Mouse (Mus musculus) kidney, adult 18-20 months (tissue): ENCODE measurements around the gene Pcsk1.

Source experiments
- DNase-seq: peaks from one replicate; pipeline ENCODE4 v3.0.0; 2021

Pcsk1 gene

DNA sequence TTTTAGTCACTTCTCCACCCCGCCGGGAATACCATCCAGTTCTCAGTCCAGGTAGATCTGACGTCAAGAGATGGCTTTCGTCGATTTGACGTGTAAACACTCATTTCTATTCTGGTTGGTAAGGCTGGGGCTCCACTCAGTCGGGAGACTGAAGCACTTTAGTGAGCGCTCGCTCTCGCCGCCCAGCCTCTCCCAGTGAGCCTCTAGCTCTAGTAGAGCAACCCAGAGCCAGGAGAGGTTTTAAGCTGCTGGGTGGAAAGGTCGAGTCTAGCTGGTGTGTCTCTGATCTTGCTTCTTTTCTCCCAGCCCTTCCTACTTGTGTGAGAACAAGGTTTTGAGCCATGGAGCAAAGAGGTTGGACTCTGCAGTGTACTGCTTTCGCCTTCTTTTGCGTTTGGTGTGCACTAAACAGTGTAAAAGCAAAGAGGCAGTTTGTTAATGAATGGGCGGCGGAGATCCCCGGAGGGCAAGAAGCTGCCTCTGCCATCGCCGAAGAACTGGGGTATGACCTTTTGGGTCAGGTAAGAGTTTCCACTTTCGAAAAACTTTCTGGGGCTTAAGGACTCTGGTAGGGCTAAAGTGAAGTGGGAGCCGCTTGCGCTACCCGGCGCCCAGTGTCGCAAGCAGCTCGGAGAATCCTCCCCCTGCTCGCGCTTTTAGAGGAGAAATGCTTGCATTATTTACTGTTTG is at the start of gene Pcsk1:
Pcsk1 (plus strand) TSS at position 106 of the 690 bp plus-strand sequence.
- DNase-seq, result no peak

GRCm38 (mm10) chr13:75058818-75059217 is 30.8 kb upstream of the Pcsk1 start:
- no peak for DNase-seq

- DNase-seq, result no peak
Observed at GRCm38 (mm10) chr13:75063947-75064346, 25.7 kb upstream of the Pcsk1 start.

DNA sequence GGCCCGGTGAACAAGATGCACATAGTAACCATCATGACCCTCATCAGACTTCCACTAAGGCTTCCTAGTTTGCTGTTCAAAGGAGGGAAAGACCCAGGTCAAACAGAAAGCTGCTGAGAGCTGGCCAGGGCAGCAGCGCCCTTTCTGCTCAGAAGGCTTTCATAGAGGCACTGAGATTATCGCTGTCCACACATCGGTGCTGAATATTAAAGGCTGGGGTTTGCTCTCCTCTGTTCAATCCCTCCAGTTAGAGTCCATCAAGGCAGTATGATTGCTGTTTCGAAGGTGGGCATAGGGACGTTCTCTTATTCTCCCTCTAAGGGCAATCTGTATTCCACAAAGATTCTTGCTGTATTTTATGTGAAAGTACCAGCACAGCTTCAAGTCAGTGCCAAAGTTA is 1.0 kb upstream of the Pcsk1 start:
- no peak for DNase-seq

GRCm38 (mm10) chr13:75090411-75090779 is 769 bp downstream of the Pcsk1 start:
- no peak for DNase-seq

GRCm38 (mm10) chr13:75091071-75091470 is 1.4 kb downstream of the Pcsk1 start:
- DNase-seq, result no peak

- DNase-seq, result no peak
Observed at GRCm38 (mm10) chr13:75095487-75095886, 5.9 kb downstream of the Pcsk1 start.

GRCm38 (mm10) chr13:75113114-75113513 is 23.5 kb downstream of the Pcsk1 start:
- no peak for DNase-seq

DNA sequence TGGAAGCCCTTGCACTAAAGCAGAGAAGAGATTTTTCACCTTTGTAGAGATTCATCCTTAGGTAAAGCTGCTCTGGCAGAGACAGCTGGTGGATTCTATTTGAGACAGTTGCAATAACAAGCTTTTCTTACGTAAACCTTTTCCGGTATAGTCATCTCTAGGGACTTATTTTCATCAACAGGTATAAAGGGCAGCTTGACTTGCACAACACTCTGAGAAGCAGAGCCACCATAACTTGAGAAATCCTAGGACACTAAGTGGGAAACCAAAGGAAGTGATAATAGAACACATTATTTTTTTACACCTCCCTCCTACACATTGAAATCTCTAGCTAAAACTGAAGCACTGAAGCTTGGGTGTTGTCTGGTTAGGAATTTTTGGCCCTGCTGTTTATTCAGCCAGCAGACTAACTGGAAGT is 24.4 kb downstream of the Pcsk1 start:
- DNase-seq, result no peak

DNA sequence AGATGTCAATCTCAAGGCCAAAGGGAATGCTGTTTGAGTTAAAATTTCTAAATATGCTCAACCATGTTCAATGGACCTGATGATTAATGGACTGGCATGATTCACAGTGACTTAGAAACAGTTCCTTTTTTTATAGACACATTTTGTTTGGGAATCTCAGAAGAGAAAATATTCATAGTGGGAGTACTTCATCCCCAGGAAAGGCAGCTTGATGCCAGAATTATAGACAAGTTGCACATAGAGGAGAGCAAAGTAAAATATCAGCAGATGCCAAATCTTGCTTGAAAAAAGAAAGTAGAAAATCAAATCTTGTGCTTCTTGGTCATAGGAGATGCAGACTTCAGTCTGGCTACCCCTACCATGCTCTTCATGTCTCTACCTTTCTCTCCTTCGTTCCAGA is 25.2 kb downstream of the Pcsk1 start:
- no peak for DNase-seq

- no peak for DNase-seq
Observed at GRCm38 (mm10) chr13:75135833-75136232, 46.2 kb downstream of the Pcsk1 start.

DNA sequence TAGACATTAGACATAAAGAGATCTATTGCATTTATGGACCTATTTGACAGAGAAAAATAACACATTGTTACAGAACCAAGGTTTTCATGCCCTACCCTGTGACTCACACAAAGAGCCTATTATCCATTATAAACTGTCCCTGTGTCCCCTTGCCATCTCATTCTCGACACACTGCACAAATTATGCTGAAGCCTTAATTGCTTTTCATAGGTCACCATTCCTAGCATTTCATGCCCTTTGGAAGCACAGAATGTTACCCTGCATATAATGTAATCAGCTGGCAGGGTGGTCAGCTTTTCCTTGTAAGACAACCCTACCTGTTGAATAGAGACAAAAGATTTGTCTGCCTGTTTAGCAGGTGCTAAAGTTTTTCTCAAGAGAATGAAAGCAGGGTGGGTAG is 71.0 kb downstream of the Pcsk1 start:
- no peak for DNase-seq

DNA sequence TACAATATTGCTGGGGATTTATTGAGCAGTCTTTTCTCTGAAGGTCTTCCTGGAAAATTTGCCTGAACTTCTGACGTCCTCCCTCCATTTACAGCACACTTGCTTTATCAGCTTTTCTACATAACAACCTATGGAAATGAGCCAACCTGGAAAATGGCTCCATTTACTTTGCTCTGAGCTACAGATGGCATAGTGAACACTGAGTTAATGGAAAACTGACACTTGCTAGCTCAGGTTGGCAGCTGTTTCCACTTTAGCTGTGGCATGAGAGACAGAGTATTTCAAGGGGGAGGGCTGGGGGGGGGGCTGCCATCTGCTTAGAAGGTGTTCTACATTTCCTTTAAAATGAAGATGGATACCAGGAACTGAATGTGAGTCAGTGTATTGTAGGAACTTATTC is 73.8 kb downstream of the Pcsk1 start:
- DNase-seq, result peak; percentile 5
